Mouse (Mus musculus) lung, embryonic 14.5 days (tissue): ENCODE data around the gene Amigo2. TPM values are rescaled to one million over a fixed set of nuclear protein-coding genes. Genes with fewer than 3 reads are reported as not detected.
"Not testable (repeated sequence)": the region's sequence is repeated elsewhere in the genome, so short reads cannot be mapped to it uniquely, and the experiment has no call there.

ENCODE experiments used
- ATAC-seq: fragments of 200-750 bp; cut with Nextera tagmentation; 2 replicates; pipeline ENCODE4 v1.8.0; 2017; ENCODE audit warnings: mild to moderate bottlenecking, moderate TSS enrichment, moderate library complexity; ENCODE audit not compliant: insufficient read depth
- DNase-seq: peaks from one replicate; pipeline ENCODE4 v3.0.0-alpha.2; 2015
- H3K27ac ChIP-seq: fragments of 300-500 bp; sonication (generic); 2 replicates; pipeline ENCODE4 v1.5.1; 2014; ENCODE audit warnings: low read depth, mild to moderate bottlenecking, moderate library complexity
- H3K27me3 ChIP-seq: fragments of 300-500 bp; sonication (generic); 2 replicates; pipeline ENCODE4 v1.6.1; 2014; ENCODE audit warnings: low read length, control low read depth; ENCODE audit not compliant: insufficient read depth
- H3K36me3 ChIP-seq: fragments of 300-500 bp; sonication (generic); 2 replicates; pipeline ENCODE4 v1.6.1; 2014; ENCODE audit warnings: control low read depth; ENCODE audit not compliant: insufficient read depth
- H3K4me1 ChIP-seq: fragments of 300-500 bp; sonication (generic); 2 replicates; pipeline ENCODE4 v1.6.1; 2014; ENCODE audit warnings: antibody characterized with exemption, control low read depth; ENCODE audit not compliant: insufficient read depth
- H3K4me2 ChIP-seq: fragments of 300-500 bp; sonication (generic); 2 replicates; pipeline ENCODE4 v1.6.1; 2014; ENCODE audit warnings: mild to moderate bottlenecking
- H3K4me3 ChIP-seq: fragments of 300-500 bp; sonication (generic); 2 replicates; pipeline ENCODE4 v1.5.1; 2014; ENCODE audit warnings: low read depth, low read length
- H3K9ac ChIP-seq: fragments of 300-500 bp; sonication (generic); 2 replicates; pipeline ENCODE4 v1.6.1; 2014
- H3K9me3 ChIP-seq: fragments of 300-500 bp; sonication (generic); 2 replicates; pipeline ENCODE4 v1.6.1; 2016; ENCODE audit warnings: low read depth, low read length, control low read depth
- CTCF ChIP-seq: IDR thresholded peaks from 2 replicates; pipeline ENCODE4 v1.5.1; 2016; ENCODE audit warnings: antibody characterized with exemption, low read depth
- WGBS: fragments of 180-500 bp; shearing (Covaris S2); extraction: QIAGEN DNeasy Blood & Tissue Kit; methylation state at CpG from one replicate; pipeline ENCODE4 v1.1.7; 2014; 5-methylcytosine and 5-hydroxymethylcytosine counted together
- polyA plus RNA-seq: library from polyadenylated mRNA; unstranded; fragments of >200 nt; fragmentation: Nextera tagmentation; extraction: Ambion mirVana; gene quantifications from 2 replicates; pipeline ENCODE4 v1.2.1, GENCODE M21; 2014

The Amigo2 gene
- polyA plus RNA-seq, 1 experiment from 2014 or later: 5.5 TPM

- Histone ChIP-seq H3K9ac (no peak overlapping the region), H3K36me3 (no peaks in the 10 kb centered on the region), H3K27me3 (no peaks in the 10 kb centered on the region), H3K4me1 (no peaks in the 10 kb centered on the region), H3K9me3 (no peaks in the 10 kb centered on the region), H3K4me3 (no peak overlapping the region), H3K4me2 (no peak overlapping the region), H3K27ac (no peak overlapping the region)
- DNase-seq: no peak
- no peak for TF ChIP-seq CTCF
- 95% methylated on average over 5 of the region's 5 CpGs for WGBS
- no peak for ATAC-seq
Observed at GRCm38 (mm10) chr15:97216843-97217242, 30.2 kb downstream of the Amigo2 start.

- 72% methylated on average over 17 of the region's 17 CpGs for WGBS
- Histone ChIP-seq H3K27ac (no peak overlapping the region), H3K36me3 (no peaks in the 10 kb centered on the region), H3K27me3 (no peaks in the 10 kb centered on the region), H3K9me3 (no peaks in the 10 kb centered on the region), H3K4me1 (no peaks in the 10 kb centered on the region), H3K4me3 (no peak overlapping the region), H3K9ac (no peak overlapping the region), H3K4me2 (no peak overlapping the region)
- DNase-seq (no peak), ATAC-seq (no peak)
- TF ChIP-seq CTCF: no peak
Observed at GRCm38 (mm10) chr15:97212501-97213477, 34.3 kb downstream of the Amigo2 start.

DNA sequence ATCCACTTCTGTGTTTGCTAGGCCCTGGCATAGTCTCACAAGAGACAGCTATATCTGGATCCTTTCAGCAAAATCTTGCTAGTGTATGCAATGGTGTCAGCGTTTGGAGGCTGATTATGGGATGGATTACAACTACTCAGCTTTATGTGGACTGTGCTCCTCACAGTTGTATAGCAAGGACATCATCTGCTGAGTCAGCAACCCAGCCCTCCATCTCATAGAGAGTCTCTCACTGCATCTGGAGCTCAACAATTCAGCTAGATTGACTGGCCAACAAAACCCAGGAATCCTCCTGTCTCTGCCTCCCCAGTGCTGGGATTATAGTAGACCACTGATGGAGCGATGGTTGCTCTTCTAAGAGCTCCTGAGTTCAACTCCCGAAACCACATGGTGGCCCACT, 37.3 kb downstream of the Amigo2 start:
- not testable (repeated sequence) for ATAC-seq, H3K4me1 ChIP-seq

DNA sequence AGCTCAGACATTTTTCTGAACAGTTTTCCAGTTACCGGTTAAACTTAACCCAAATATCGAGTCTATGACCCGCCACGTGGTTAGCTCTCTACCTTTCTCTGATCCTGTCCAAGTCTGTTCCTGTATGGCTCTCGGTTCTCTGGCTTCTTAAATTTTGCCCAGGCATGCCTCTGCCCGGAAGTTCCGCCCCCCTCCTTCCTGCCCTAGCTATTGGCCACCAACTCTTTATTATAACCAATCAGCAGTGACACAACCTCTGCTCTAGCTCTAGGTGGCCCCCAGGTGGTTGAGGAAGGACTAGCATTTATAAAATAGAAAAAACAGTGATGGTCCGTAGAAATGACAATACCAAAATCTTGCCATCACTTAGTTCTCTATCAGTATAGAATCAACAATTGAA, 40.6 kb downstream of the Amigo2 start:
- Histone ChIP-seq H3K9me3 (no peaks in the 10 kb centered on the region), H3K36me3 (no peaks in the 10 kb centered on the region), H3K9ac (no peak overlapping the region), H3K4me1 (no peaks in the 10 kb centered on the region), H3K27me3 (no peaks in the 10 kb centered on the region), H3K4me3 (no peak overlapping the region), H3K4me2 (no peak overlapping the region), H3K27ac (no peak overlapping the region)
- ATAC-seq: no peak
- WGBS: 92% methylated on average over 8 of the region's 8 CpGs
- no peak for DNase-seq
- TF ChIP-seq CTCF: no peak

More for the DNA sequence above, 37.3 kb downstream of the Amigo2 start:
- H3K9ac ChIP-seq, H3K27ac ChIP-seq, H3K36me3 ChIP-seq, H3K4me2 ChIP-seq, H3K4me3 ChIP-seq, DNase-seq, H3K9me3 ChIP-seq, H3K27me3 ChIP-seq: not testable (repeated sequence)
- 87% methylated on average over 3 of the region's 3 CpGs for WGBS

GRCm38 (mm10) chr15:97205776-97206175, 41.3 kb downstream of the Amigo2 start:
- H3K36me3 ChIP-seq: no peaks in the 10 kb centered on the region
- H3K4me3 ChIP-seq: no peak overlapping the region
- ATAC-seq (no peak), DNase-seq (no peak)
- no peaks in the 10 kb centered on the region for H3K27me3 ChIP-seq
- TF ChIP-seq CTCF: no peak
- H3K4me1 ChIP-seq: no peaks in the 10 kb centered on the region
- H3K27ac ChIP-seq: no peak overlapping the region
- H3K9me3 ChIP-seq: no peaks in the 10 kb centered on the region
- H3K9ac ChIP-seq: no peak overlapping the region
- H3K4me2 ChIP-seq: no peak overlapping the region
- 87% methylated on average over 10 of the region's 10 CpGs for WGBS

DNA sequence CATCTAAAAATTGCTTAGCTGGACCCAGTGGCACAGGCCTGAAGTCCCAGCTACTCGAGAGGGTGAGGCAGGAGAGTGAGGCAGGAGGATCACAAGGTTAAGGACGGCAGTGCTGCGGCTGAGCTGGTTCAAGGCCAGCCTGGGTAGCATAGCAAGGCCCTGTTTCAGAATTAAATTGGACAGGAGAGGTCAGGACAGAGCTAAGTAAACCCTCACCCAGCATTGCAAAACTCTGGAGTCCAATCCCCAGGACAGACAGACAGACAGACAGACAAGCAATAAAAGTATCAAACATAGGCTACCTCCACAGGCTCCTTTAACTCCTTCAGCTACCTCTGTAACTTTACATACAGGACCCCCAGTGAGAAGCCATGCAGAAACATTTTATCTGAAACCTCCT, 42.2 kb downstream of the Amigo2 start:
- no peak overlapping the region for H3K9ac ChIP-seq
- no peaks in the 10 kb centered on the region for H3K9me3 ChIP-seq
- TF ChIP-seq CTCF: no peak
- H3K36me3 ChIP-seq: no peaks in the 10 kb centered on the region
- H3K27ac ChIP-seq: no peak overlapping the region
- no peaks in the 10 kb centered on the region for H3K27me3 ChIP-seq
- 77% methylated on average over 3 of the region's 3 CpGs for WGBS
- no peak overlapping the region for H3K4me3 ChIP-seq
- DNase-seq (no peak), ATAC-seq (no peak)
- H3K4me2 ChIP-seq: no peak overlapping the region
- H3K4me1 ChIP-seq: no peaks in the 10 kb centered on the region

- no peak overlapping the region for H3K9ac ChIP-seq
- no peak for TF ChIP-seq CTCF
- no peak for DNase-seq
- H3K4me2 ChIP-seq: no peak overlapping the region
- H3K9me3 ChIP-seq: no peaks in the 10 kb centered on the region
- no peak overlapping the region for H3K27ac ChIP-seq
- H3K4me1 ChIP-seq: no peaks in the 10 kb centered on the region
- H3K27me3 ChIP-seq: no peaks in the 10 kb centered on the region
- WGBS: 70% methylated on average over 7 of the region's 7 CpGs
- no peak for ATAC-seq
- no peaks in the 10 kb centered on the region for H3K36me3 ChIP-seq
- no peak overlapping the region for H3K4me3 ChIP-seq
Observed at GRCm38 (mm10) chr15:97196644-97197043, 50.4 kb downstream of the Amigo2 start.
